Mouse (Mus musculus) E14TG2a.4 (cell line): Measurements from ENCODE around the gene Il25.

Source experiments
- CTCF ChIP-seq: conservative IDR thresholded peaks from 2 replicates; pipeline ENCODE4 v1.5.1; 2014; ENCODE audit warnings: low read length
- NANOG ChIP-seq: IDR thresholded peaks from 2 replicates; pipeline ENCODE4 v1.6.1; 2014; ENCODE audit warnings: borderline replicate concordance, low read length, mixed read lengths
- POU5F1 ChIP-seq: IDR thresholded peaks from 2 replicates; pipeline ENCODE4 v1.6.1; 2014; ENCODE audit warnings: low read length, borderline replicate concordance

- TF ChIP-seq CTCF (no peak), POU5F1 (no peak), NANOG (no peak)
Observed at GRCm38 (mm10) chr14:54908682-54909081, 23.8 kb upstream of the Il25 start.
